Mouse (Mus musculus) heart, postnatal 14 days (tissue): ENCODE results near the gene Ibtk. TPM values are rescaled to one million over a fixed set of nuclear protein-coding genes. Genes with fewer than 3 reads are reported as not detected.
A peak's percentile ranks its signal among the peaks of the same experiment; 100 is the strongest.
"Not testable (repeated sequence)": the region's sequence is repeated elsewhere in the genome, so short reads cannot be mapped to it uniquely, and the experiment has no call there.

ENCODE experiments used
- DNase-seq, 2 experiments: peaks; one replicate each; pipeline ENCODE4 v3.0.0; 2021 to 2022
- intact Hi-C: fragments of 180-260 bp; cut with DNase I; formaldehyde crosslinking; loops from one replicate; pipeline ENCODE4 v1.15.1; 2025
- long read RNA-seq, 2 experiments: library from polyadenylated mRNA; stranded (forward); transcript quantifications; one replicate each; pipeline ENCODE4 v2.0.0; 2021
- total RNA-seq, 2 experiments: library from RNA; stranded (reverse); gene quantifications; 2 replicates each; pipeline ENCODE4 v1.2.3; 2021

Ibtk gene
- total RNA-seq, result 10 to 100 TPM; 36.3 to 37.2 TPM
- long read RNA-seq, experiment 1, full-length matches to known transcripts, result 11 of 24 reads
- long read RNA-seq, experiment 1, partial matches to known transcripts, result 6 of 24 reads
- long read RNA-seq, experiment 1, other reads (novel, unspliced or antisense), result 7 of 24 reads
- long read RNA-seq, experiment 2, full-length matches to known transcripts, result 10 of 22 reads
- long read RNA-seq, experiment 2, partial matches to known transcripts, result 5 of 22 reads
- long read RNA-seq, experiment 2, other reads (novel, unspliced or antisense), result 7 of 22 reads

GRCm38 (mm10) chr9:85749142-85749921 is at the start of gene Ibtk:
TSS of gene Ibtk (minus strand) at chr9:85749334.
- peak; percentile 98 to 99 for DNase-seq
- intact Hi-C loops, result no loop called here

GRCm38 (mm10) chr9:85791521-85791920 is 42.4 kb upstream of the Ibtk start:
- intact Hi-C loops, DNase-seq: not testable (repeated sequence)

DNA sequence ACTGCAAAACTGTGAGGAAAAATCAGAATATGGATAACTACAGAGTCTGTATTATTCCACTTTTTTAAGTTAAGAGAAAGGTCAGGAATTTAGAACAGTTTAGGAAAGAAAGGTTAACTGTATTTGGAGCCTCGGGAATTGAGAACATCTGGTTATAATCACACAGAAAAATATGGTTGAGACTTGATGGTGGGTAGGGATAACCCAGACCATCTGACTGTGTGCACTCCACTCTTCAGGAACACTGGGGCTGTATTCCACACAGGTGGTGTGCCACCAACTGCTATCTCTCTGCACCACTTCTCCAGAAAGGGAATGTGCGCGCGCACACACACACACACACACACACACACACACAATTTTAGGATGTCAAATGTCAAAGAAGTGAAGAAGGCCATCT is 31.1 kb upstream of the Ibtk start:
- intact Hi-C loops, result no loop called here
- no peak for DNase-seq

DNA sequence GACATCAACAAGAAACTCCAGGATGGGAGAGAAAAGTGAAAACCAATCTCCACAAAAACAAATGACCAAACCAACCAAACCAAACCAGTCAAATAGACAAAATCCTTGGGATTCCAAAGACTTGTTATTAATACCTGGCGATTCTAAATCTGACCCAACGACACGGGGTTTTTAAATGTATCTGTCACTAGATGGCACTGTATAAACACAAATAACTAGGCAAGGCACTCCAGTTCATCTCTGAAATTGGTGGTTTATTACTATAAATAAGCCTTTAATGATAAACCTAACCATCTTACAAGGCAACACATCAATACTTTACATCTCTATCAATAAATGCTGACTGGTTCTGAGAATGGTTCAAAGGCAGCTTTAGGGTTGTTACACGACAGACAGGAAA is 30.3 kb upstream of the Ibtk start:
- peak in 1 of 2 experiments; percentile 7 for DNase-seq

DNA sequence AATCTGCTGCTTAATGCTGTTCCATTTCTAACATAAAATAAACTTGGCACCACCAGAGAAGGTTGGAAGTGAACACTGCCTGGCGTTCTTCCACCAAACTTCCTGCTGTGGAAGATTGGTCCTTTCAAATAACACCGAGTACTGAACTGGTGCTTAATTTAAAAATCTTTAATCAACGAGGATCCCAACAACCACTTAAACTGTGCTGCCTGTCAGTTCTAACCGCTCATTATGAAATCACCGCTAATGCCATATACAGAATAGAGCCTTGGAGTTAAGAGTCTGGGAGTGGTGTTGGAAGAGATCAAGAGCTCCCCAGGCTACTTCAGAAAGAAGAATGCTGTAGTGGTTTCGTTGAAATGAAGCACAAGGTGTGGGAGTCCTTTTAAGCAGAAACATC is 28.4 kb upstream of the Ibtk start:
- intact Hi-C loops, result no loop called here
- no peak for DNase-seq

More for the DNA sequence above, 30.3 kb upstream of the Ibtk start:
- intact Hi-C loops, result loop anchor here (1.0 kb wide), 1 partner anchor 670 kb away; no protein-coding TSS in a partner anchor

DNA sequence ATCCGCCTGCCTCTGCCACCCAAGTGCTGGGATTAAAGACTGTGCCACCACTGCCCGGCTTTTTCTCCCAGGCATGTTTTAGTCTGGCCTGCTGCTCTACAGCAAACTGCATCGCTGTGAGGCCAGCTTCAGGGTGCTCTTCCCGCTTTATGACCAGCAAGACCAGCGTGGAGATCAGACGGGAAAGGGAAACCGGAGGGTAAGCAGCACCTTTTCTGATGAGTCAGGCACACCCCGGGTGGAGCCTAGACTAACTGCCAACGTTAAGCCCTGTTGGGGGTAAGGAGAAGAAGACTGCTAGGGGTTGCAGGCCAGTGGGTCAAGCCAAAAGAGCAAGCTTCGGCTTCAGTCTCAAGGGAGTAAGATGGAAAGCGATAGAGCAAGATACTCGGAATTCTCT is 23.1 kb upstream of the Ibtk start:
- no peak for DNase-seq
- intact Hi-C loops, result no loop called here

GRCm38 (mm10) chr9:85771454-85771853 is 22.3 kb upstream of the Ibtk start:
- DNase-seq, result no peak
- intact Hi-C loops, result no loop called here

- no peak for DNase-seq
- intact Hi-C loops, result no loop called here
These were observed 21.2 kb upstream of the Ibtk start for GRCm38 (mm10) chr9:85770369-85770768.

DNA sequence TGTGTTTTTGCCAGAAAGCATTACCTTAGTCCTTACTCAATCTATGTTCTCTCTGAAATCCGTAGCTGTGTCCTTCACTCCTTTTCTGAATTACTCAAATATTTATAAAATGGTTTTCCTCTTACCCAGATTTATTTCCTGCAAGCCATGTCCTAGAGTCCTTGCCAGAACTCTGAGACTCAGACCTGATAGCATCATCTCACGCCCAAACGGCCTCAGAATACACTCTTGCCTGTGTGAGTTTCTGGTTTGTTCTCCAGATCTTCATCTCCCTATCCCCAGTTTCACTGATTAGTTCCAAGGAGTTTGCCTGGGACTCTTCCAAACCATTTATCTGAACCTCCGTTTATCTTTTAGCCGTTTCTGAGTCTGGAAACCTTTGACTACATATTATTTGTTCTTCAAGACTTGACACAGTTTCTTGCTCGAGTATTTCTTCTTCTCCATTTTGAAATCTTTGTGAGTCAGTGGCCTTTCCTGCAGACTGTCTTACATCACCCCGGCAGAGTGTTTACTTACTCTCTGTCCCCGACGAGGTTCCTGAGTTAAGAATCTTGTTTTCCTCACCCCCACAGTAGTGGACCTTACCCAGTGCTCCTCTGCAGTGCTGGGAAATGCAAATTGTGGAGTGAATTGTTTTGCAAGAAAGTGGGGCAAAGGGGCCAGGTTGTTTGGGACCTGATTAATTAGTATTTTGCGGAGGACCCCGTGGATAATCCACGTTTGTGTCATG is 20.1 kb upstream of the Ibtk start:
- intact Hi-C loops, result no loop called here
- no peak for DNase-seq

- intact Hi-C loops, result no loop called here
These were observed 18.1 kb upstream of the Ibtk start for GRCm38 (mm10) chr9:85767255-85767654.

DNA sequence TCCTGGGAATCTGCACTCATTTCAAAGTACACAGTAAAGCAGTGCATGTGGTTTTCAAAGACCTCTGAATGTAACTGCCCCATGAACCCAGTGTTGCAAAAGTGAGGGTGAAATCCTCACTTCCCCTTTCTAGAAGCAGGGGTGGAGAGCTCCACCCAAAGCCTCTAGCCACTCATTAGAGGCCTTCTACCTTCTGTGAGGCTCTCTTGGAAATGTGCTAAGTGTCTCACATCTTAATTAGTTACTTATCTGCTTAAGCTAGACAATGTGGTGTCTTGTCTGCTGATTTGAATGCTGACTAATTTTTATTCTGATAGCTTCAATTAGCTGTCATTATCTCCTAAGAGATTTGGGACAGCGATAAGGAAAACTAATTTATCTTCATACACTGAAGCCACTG is 13.3 kb upstream of the Ibtk start:
- DNase-seq, result no peak
- intact Hi-C loops, result no loop called here

More at GRCm38 (mm10) chr9:85767255-85767654, 18.1 kb upstream of the Ibtk start:
- DNase-seq, result no peak

DNA sequence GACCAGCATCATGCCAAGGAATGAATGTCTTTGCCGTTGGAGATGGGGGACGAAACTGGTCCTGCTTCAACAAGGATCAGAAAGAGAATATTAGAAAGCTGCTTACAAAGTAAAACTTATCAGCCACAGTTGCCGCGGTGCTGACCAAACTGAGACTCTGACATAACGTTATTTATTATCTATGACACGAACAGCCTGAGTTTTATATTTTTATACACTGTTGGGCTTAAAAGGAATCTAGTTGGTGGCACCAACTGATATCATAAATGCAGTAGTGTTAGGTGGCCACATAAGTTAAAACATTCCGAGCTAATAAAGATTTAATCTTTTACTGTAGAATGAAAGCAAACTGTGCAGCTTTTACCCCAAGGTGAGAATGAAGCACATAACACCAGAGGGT is 1.7 kb upstream of the Ibtk start:
- intact Hi-C loops, result no loop called here

DNA sequence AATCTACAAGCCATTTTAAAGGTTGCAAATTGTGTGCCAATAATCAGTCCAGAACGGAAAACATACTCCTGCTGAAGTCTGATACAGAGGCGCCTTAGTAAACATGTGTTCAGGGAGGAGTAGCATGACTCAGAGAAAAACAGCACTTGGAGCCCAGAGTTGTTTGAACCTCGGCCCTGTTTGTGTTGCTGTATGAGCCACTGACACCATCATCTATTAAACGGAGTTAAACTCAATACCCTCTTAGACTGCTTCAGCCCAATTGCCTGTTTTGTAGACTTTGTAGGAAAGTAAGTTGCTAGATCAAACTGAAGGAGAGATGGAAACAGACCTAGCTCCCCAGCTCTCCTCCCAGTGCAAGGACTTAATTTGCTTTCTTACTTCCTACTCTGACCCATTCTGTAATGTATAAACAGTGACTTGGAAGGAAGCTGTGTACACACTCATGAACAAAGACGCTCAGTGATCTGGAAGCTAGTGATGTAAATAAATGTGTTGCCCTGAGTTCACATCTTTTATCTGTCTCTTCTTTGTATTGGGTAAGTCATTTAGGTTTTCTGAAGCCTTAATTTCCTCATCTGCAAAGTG is 882 bp upstream of the Ibtk start:
- no peak for DNase-seq
- intact Hi-C loops, result no loop called here

More for the DNA sequence above, 1.7 kb upstream of the Ibtk start:
- no peak for DNase-seq

- peak; percentile 81 to 87 for DNase-seq
- intact Hi-C loops, result no loop called here
These were observed 661 bp downstream of the Ibtk start for GRCm38 (mm10) chr9:85748204-85749141.

- intact Hi-C loops, result no loop called here
- DNase-seq, result no peak
These were observed 3.6 kb downstream of the Ibtk start for GRCm38 (mm10) chr9:85745566-85745965.

DNA sequence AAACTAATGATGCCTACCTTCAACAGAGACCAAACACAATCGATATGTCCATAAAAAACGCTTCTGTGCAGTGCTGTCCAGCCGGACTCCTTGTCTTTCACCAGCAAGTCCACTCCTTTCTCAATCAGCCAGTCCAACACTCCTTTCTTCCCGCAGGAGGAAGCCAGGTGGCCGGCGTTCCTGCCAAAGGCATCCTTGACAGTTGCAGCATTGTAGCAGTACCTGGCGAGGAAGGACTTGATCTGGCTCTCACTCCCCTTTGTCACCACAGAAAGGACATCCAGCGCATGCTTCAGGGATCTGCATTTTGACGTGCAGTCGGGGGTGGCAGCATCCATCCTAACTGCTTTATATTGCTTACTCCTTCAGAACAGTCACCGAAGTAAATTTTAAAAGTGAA is 5.8 kb downstream of the Ibtk start:
- intact Hi-C loops, result no loop called here
- DNase-seq, result no peak

GRCm38 (mm10) chr9:85742107-85742506 is 7.0 kb downstream of the Ibtk start:
- DNase-seq, result no peak
- intact Hi-C loops, result no loop called here

DNA sequence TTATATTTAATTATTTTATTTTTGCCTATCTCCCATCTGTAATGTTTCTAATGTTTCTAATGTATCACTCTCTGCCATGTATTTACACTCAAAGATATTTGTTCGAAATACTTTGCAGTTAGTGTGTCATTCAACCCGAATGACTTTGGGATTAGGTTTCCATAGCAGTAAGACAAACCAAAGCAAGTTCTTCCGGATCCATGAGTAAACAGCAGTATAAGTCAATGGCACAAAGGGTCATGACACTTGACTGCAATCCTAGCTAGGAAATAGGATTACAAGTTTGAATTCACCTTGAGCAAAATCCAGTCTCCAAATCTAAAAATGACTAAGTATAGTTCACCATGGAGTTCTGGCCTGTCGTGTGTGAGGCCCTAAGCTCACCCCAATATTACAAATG is 9.9 kb downstream of the Ibtk start:
- intact Hi-C loops, result no loop called here
- DNase-seq, result no peak

DNA sequence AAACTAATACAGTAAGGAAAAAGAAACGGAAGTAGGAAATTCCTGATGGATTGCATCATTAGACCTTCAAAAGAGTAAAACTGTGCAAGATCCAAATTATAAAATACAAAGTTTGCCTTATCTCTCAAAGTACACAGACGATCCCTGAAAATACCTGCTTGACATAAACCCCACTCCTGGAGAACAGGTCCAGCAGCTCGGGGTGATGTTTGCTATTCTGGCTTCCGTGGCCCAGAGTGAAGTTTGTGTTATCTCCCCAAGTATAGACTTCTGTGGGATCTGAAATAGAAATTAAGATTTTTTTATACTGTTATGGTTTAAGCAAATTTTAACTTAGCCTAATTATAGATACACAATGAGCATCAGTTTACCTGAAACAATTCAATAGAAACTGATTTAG is 14.3 kb downstream of the Ibtk start:
- no peak for DNase-seq
- intact Hi-C loops, result no loop called here

DNA sequence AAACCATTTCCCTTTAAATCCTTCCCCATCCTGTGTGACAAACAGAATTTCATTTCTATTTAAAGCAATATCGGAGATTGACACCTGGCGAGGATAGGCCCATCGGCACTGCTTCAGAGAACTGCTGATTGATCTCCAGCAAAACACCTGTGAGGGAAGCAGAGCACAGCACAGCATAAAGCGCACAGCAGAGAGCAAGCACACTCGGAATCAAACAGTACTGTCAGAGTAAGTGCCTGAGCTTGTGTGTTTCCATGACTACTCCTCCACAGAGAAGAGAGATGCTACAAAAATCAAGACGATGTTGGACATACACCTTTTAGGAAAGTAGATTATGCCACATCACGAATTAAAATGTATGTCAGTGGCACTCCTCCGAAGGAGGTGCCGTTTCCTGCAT is 25.1 kb downstream of the Ibtk start:
- intact Hi-C loops, result no loop called here
- no peak for DNase-seq
